Mouse (Mus musculus) induced T-regulatory cell, adult 2 months (primary cell): ENCODE data around the gene Olfr952.

Source experiments
- DNase-seq: peaks from one replicate; pipeline ENCODE4 v3.0.0-alpha.2; 2012; ENCODE audit warnings: low read depth

The Olfr952 gene

GRCm38 (mm10) chr9:39427048-39427447 is at the start of gene Olfr952:
Gene Olfr952 (minus strand): TSS chr9:39427148.
- no peak for DNase-seq

- no peak for DNase-seq
Measured at GRCm38 (mm10) chr9:39471844-39472243, 44.9 kb upstream of the Olfr952 start, which contains the start of gene Olfr955. Gene Olfr955 (minus strand): TSS chr9:39471944.

GRCm38 (mm10) chr9:39456401-39456800 is 29.5 kb upstream of the Olfr952 start, which contains the start of gene Olfr954:
Gene Olfr954 (plus strand): TSS chr9:39456701.
- DNase-seq: no peak

GRCm38 (mm10) chr9:39387110-39387509 is 39.8 kb downstream of the Olfr952 start, which contains the start of gene Olfr951:
Gene Olfr951 (plus strand): TSS chr9:39387410.
- DNase-seq: no peak
